Mouse (Mus musculus): ENCODE measurements around the gene Gm853.

- no peak for TF ChIP-seq GATA1 (IDR thresholded peaks at IDR 0.05; ENCODE audit: low read length)
- no peak for TF ChIP-seq TAL1 (IDR thresholded peaks at IDR 0.05; ENCODE audit: low read length)
These were observed 55.6 kb downstream of the Gm853 start for GRCm38 (mm10) chr4:130166592-130166991.

All from erythroblast, embryonic 14.5 days (primary cell).